In genomic region chr14:94209975-94210374, GRCm38 (mm10) we compare ENCODE assay signal across 31 mouse cellular contexts.
"Had no signal": no experiment of that assay in that cellular context is flagged by ENCODE, and none has a peak within 500 bp of the region (broad histone marks: within the 10 kb centered on the region; RNA-seq: fewer than 3 reads in every experiment).

No protein-coding gene starts in this region.

- H3K27me3 ChIP-seq: limb, embryonic 12.5 days; limb, embryonic 13.5 days; limb, embryonic 15.5 days; liver, embryonic 12.5 days; liver, embryonic 13.5 days; liver, embryonic 15.5 days; lung, embryonic 15.5 days; megakaryocyte, embryonic 14.5 days; midbrain, embryonic 12.5 days; midbrain, embryonic 15.5 days; neural tube, embryonic 12.5 days had no signal

- DNase-seq: left cerebral cortex, postnatal 4 days; liver; liver, embryonic 13.5 days; liver, postnatal 0 days; lung, adult 18-20 months; lung, adult 2 months; lung, embryonic 14.5 days; lung, postnatal 10 days; lung, postnatal 14 days; lung, postnatal 36 days; lung, postnatal 4 days; midbrain, embryonic 14.5 days had no signal

- H3K9ac ChIP-seq: limb, embryonic 12.5 days; limb, embryonic 13.5 days; limb, embryonic 15.5 days; liver, embryonic 12.5 days; liver, embryonic 13.5 days; liver, embryonic 14.5 days; liver, embryonic 15.5 days; liver, postnatal 0 days; lung, embryonic 14.5 days; lung, embryonic 15.5 days; midbrain, embryonic 12.5 days; midbrain, embryonic 15.5 days; neural tube, embryonic 12.5 days had no signal

- H3K9me3 ChIP-seq: limb, embryonic 10.5 days; limb, embryonic 12.5 days; limb, embryonic 13.5 days; limb, embryonic 15.5 days; liver, embryonic 12.5 days; liver, embryonic 13.5 days; liver, embryonic 15.5 days; lung, embryonic 15.5 days; megakaryocyte, embryonic 14.5 days; midbrain, embryonic 10.5 days; midbrain, embryonic 12.5 days; midbrain, embryonic 15.5 days; neural tube, embryonic 12.5 days had no signal

- H3K4me3 ChIP-seq: limb, embryonic 10.5 days; limb, embryonic 12.5 days; limb, embryonic 13.5 days; limb, embryonic 15.5 days; liver, embryonic 12.5 days; liver, embryonic 13.5 days; liver, embryonic 15.5 days; lung, embryonic 15.5 days; megakaryocyte, embryonic 14.5 days; midbrain, embryonic 10.5 days; midbrain, embryonic 12.5 days; midbrain, embryonic 15.5 days; myocyte; neural tube, embryonic 12.5 days had no signal

- H3K4me2 ChIP-seq: limb, embryonic 12.5 days; limb, embryonic 13.5 days; limb, embryonic 15.5 days; liver, embryonic 11.5 days; liver, embryonic 12.5 days; liver, embryonic 13.5 days; liver, embryonic 15.5 days; lung, embryonic 14.5 days; lung, embryonic 15.5 days; midbrain, embryonic 11.5 days; midbrain, embryonic 12.5 days; midbrain, embryonic 15.5 days; neural tube, embryonic 12.5 days had no signal

- ATAC-seq: liver, embryonic 12.5 days; liver, postnatal 0 days; lung, postnatal 0 days; midbrain, embryonic 15.5 days; midbrain, embryonic 16.5 days had no signal

- H3K36me3 ChIP-seq: limb, embryonic 10.5 days; limb, embryonic 12.5 days; limb, embryonic 13.5 days; limb, embryonic 15.5 days; liver, embryonic 12.5 days; liver, embryonic 13.5 days; liver, embryonic 15.5 days; lung, embryonic 15.5 days; midbrain, embryonic 10.5 days; midbrain, embryonic 12.5 days; midbrain, embryonic 15.5 days; neural tube, embryonic 12.5 days had no signal

- H3K4me1 ChIP-seq: limb, embryonic 10.5 days; limb, embryonic 12.5 days; limb, embryonic 13.5 days; limb, embryonic 15.5 days; liver, embryonic 12.5 days; liver, embryonic 13.5 days; liver, embryonic 15.5 days; lung, embryonic 15.5 days; megakaryocyte, embryonic 14.5 days; midbrain, embryonic 10.5 days; midbrain, embryonic 12.5 days; midbrain, embryonic 15.5 days; neural tube, embryonic 12.5 days had no signal

- H3K27ac ChIP-seq: limb, embryonic 10.5 days; limb, embryonic 12.5 days; limb, embryonic 13.5 days; limb, embryonic 15.5 days; liver, embryonic 12.5 days; liver, embryonic 13.5 days; liver, embryonic 14.5 days; liver, embryonic 15.5 days; lung, embryonic 15.5 days; macrophage; midbrain, embryonic 10.5 days; midbrain, embryonic 12.5 days; midbrain, embryonic 15.5 days; neural tube, embryonic 12.5 days had no signal
